Mouse (Mus musculus) ES-Bruce4 (cell line): ENCODE measurements around the gene Nemp1.

Source experiments
- CTCF ChIP-seq: IDR thresholded peaks from one replicate; pipeline ENCODE4 v1.8.1; 2011; ENCODE audit warnings: low read depth, low read length
- EP300 ChIP-seq: IDR thresholded peaks from 2 replicates; pipeline ENCODE4 v1.6.1; 2011; ENCODE audit warnings: low read depth, low read length; ENCODE audit not compliant: insufficient read depth
- POLR2A ChIP-seq: IDR thresholded peaks from one replicate; pipeline ENCODE4 v1.8.1; 2011; ENCODE audit warnings: low read length; ENCODE audit not compliant: insufficient read depth

- TF ChIP-seq EP300 (no peak), CTCF (no peak), POLR2A (no peak)
These were observed 9.2 kb downstream of the Nemp1 start for GRCm38 (mm10) chr10:127675859-127676398.
